Mouse (Mus musculus) MEL (cell line): ENCODE data around the gene Xlr3b. TPM values are rescaled to one million over a fixed set of nuclear protein-coding genes. Genes with fewer than 3 reads are reported as not detected.

Experiments
- DNase-seq: peaks from one replicate; pipeline ENCODE4 v3.0.0; 2011; ENCODE audit warnings: low read depth, low spot score
- H3K27ac ChIP-seq: 2 replicates; pipeline ENCODE4 v1.5.1; 2012; ENCODE audit warnings: low read depth, mild to moderate bottlenecking, control low read depth, low read length, moderate library complexity; ENCODE audit not compliant: control insufficient read depth
- H3K27me3 ChIP-seq, 2 experiments: fragments of 150-350 bp in 1 of 2; sonication (generic) in 1 of 2; 2 replicates each; pipeline ENCODE4 v1.6.1; 2012; ENCODE audit warnings: low read length in 2 of 2, mild to moderate bottlenecking in 2 of 2, improper control_type of control experiment in 1 of 2, moderate library complexity in 1 of 2; ENCODE audit not compliant: insufficient read depth in 2 of 2, control insufficient read depth in 1 of 2
- H3K36me3 ChIP-seq, 2 experiments: 2 replicates each; pipeline ENCODE4 v1.6.1; 2012 to 2014; ENCODE audit warnings: low read length in 2 of 2, improper control_type of control experiment in 1 of 2, inconsistent platforms in 1 of 2, mild to moderate bottlenecking in 1 of 2; ENCODE audit not compliant: insufficient read depth in 2 of 2, control insufficient read depth in 1 of 2
- H3K4me1 ChIP-seq, 2 experiments: fragments of 150-350 bp in 1 of 2; sonication (generic) in 1 of 2; 2 replicates each; pipeline ENCODE4 v1.6.1; 2012; ENCODE audit warnings: low read length in 2 of 2, improper control_type of control experiment in 1 of 2, mild to moderate bottlenecking in 1 of 2; ENCODE audit not compliant: insufficient read depth in 2 of 2, control insufficient read depth in 1 of 2
- H3K4me3 ChIP-seq, 2 experiments: fragments of 150-350 bp in 1 of 2; sonication (generic) in 1 of 2; 2 replicates each; pipeline ENCODE4 v1.5.1; 2012; ENCODE audit warnings: low read depth in 2 of 2, low read length in 2 of 2, mild to moderate bottlenecking in 2 of 2, moderate library complexity in 2 of 2, control low read depth in 1 of 2, improper control_type of control experiment in 1 of 2; ENCODE audit not compliant: control insufficient read depth in 1 of 2, insufficient read depth in 1 of 2
- H3K79me2 ChIP-seq: 2 replicates; pipeline ENCODE4 v1.6.1; 2012; ENCODE audit warnings: mild to moderate bottlenecking, low read length, moderate library complexity; ENCODE audit not compliant: control insufficient read depth, poor library complexity, insufficient read depth
- H3K9ac ChIP-seq: 2 replicates; pipeline ENCODE4 v1.6.1; 2012; ENCODE audit warnings: low read depth, mild to moderate bottlenecking, control low read depth, low read length, moderate library complexity; ENCODE audit not compliant: control insufficient read depth, poor library complexity, severe bottlenecking
- H3K9me3 ChIP-seq: fragments of 150-350 bp; sonication (generic); replicated peaks from 2 replicates; pipeline ENCODE4 v1.6.1; 2012; ENCODE audit warnings: mild to moderate bottlenecking, low read length, improper control_type of control experiment, moderate library complexity; ENCODE audit not compliant: insufficient read depth
- BHLHE40 ChIP-seq: IDR thresholded peaks from 2 replicates; pipeline ENCODE4 v1.6.1; 2012; ENCODE audit warnings: low read depth, mild to moderate bottlenecking, inconsistent platforms, low read length, improper control_type of control experiment, borderline replicate concordance
- CHD2 ChIP-seq: IDR thresholded peaks from 2 replicates; pipeline ENCODE4 v1.6.1; 2011; ENCODE audit warnings: low read length, improper control_type of control experiment
- E2F4 ChIP-seq: IDR thresholded peaks from 2 replicates; pipeline ENCODE4 v1.6.1; 2011; ENCODE audit warnings: low read depth, low read length, improper control_type of control experiment, borderline replicate concordance
- ELF1 ChIP-seq: IDR thresholded peaks from 2 replicates; pipeline ENCODE4 v1.6.1; 2014; ENCODE audit warnings: low read depth, mild to moderate bottlenecking, inconsistent platforms, low read length, improper control_type of control experiment, moderate library complexity
- EP300 ChIP-seq, 2 experiments: IDR thresholded peaks; 2 replicates each; pipeline ENCODE4 v1.6.1; 2011; ENCODE audit warnings: improper control_type of control experiment in 2 of 2, low read length in 2 of 2, low read depth in 1 of 2, mild to moderate bottlenecking in 1 of 2
- ETS1 ChIP-seq: IDR thresholded peaks from 2 replicates; pipeline ENCODE4 v1.6.1; 2012; ENCODE audit warnings: low read depth, mild to moderate bottlenecking, inconsistent platforms, low read length, improper control_type of control experiment, moderate library complexity
- GABPA ChIP-seq: IDR thresholded peaks from 2 replicates; pipeline ENCODE4 v1.6.1; 2012; ENCODE audit warnings: low read depth, mild to moderate bottlenecking, inconsistent platforms, low read length, improper control_type of control experiment, moderate library complexity
- GATA1 ChIP-seq: IDR thresholded peaks from 2 replicates; pipeline ENCODE4 v1.6.1; 2011; ENCODE audit warnings: low read depth, low read length, improper control_type of control experiment
- HCFC1 ChIP-seq: IDR thresholded peaks from 2 replicates; pipeline ENCODE4 v1.6.1; 2012; ENCODE audit warnings: low read depth, mild to moderate bottlenecking, inconsistent platforms, low read length, improper control_type of control experiment, moderate library complexity
- JUND ChIP-seq: IDR thresholded peaks from 2 replicates; pipeline ENCODE4 v1.6.1; 2011; ENCODE audit warnings: low read depth, mild to moderate bottlenecking, improper control_type of control experiment, low read length
- MAFK ChIP-seq: IDR thresholded peaks from 2 replicates; pipeline ENCODE4 v1.6.1; 2011; ENCODE audit warnings: low read depth, mild to moderate bottlenecking, low read length, improper control_type of control experiment, borderline replicate concordance
- MEF2A ChIP-seq: IDR thresholded peaks from 2 replicates; pipeline ENCODE4 v1.6.1; 2014; ENCODE audit warnings: low read depth, mild to moderate bottlenecking, inconsistent platforms, low read length, improper control_type of control experiment; ENCODE audit not compliant: poor library complexity, insufficient replicate concordance, severe bottlenecking; ENCODE audit errors: extremely low read depth
- MXI1 ChIP-seq: IDR thresholded peaks from 2 replicates; pipeline ENCODE4 v1.6.1; 2011; ENCODE audit warnings: mild to moderate bottlenecking, low read depth, low read length, improper control_type of control experiment
- MYC ChIP-seq: IDR thresholded peaks from 2 replicates; pipeline ENCODE4 v1.6.1; 2011; ENCODE audit warnings: low read depth, mild to moderate bottlenecking, low read length, improper control_type of control experiment, moderate library complexity
- NELFE ChIP-seq: IDR thresholded peaks from 2 replicates; pipeline ENCODE4 v1.6.1; 2011; ENCODE audit warnings: low read depth, low read length, improper control_type of control experiment
- POLR2A ChIP-seq, 2 experiments: IDR thresholded peaks; 2 replicates each; pipeline ENCODE4 v1.6.1; 2011 to 2012; ENCODE audit warnings: low read length in 2 of 2, mild to moderate bottlenecking in 2 of 2, control low read depth in 1 of 2, improper control_type of control experiment in 1 of 2, low read depth in 1 of 2, moderate library complexity in 1 of 2; ENCODE audit not compliant: control insufficient read depth in 1 of 2, insufficient read depth in 1 of 2, poor library complexity in 1 of 2
- POLR2AphosphoS2 ChIP-seq: IDR thresholded peaks from 2 replicates; pipeline ENCODE4 v1.6.1; 2011; ENCODE audit warnings: low read length, improper control_type of control experiment
- SIN3A ChIP-seq: IDR thresholded peaks from 2 replicates; pipeline ENCODE4 v1.6.1; 2012; ENCODE audit warnings: low read length, improper control_type of control experiment, inconsistent platforms
- TBP ChIP-seq: IDR thresholded peaks from 2 replicates; pipeline ENCODE4 v1.8.0; 2011; ENCODE audit warnings: low read depth, low read length, improper control_type of control experiment
- TCF12 ChIP-seq: IDR thresholded peaks from 2 replicates; pipeline ENCODE4 v1.6.1; 2014; ENCODE audit warnings: low read depth, mild to moderate bottlenecking, inconsistent platforms, low read length, improper control_type of control experiment, moderate library complexity
- USF2 ChIP-seq, 2 experiments: IDR thresholded peaks; 2 replicates each; pipeline ENCODE4 v1.6.1; 2011 to 2012; ENCODE audit warnings: improper control_type of control experiment in 2 of 2, low read length in 2 of 2, borderline replicate concordance in 1 of 2, inconsistent platforms in 1 of 2, low read depth in 1 of 2, mild to moderate bottlenecking in 1 of 2; ENCODE audit not compliant: insufficient read depth in 1 of 2
- ZKSCAN1 ChIP-seq: IDR thresholded peaks from 2 replicates; pipeline ENCODE4 v1.6.1; 2012; ENCODE audit warnings: low read depth, mild to moderate bottlenecking, inconsistent platforms, low read length, improper control_type of control experiment, moderate library complexity
- ZMIZ1 ChIP-seq: IDR thresholded peaks from 2 replicates; pipeline ENCODE4 v1.6.1; 2012; ENCODE audit warnings: low read depth, mild to moderate bottlenecking, inconsistent platforms, low read length, improper control_type of control experiment, moderate library complexity
- polyA plus RNA-seq, 2 experiments: library from polyadenylated mRNA; stranded (reverse) in 1 of 2; unstranded in 1 of 2; fragments of >175 nt in 1 of 2; fragments of >200 nt in 1 of 2; gene quantifications; 2 replicates each; pipeline versions ENCODE4 v1.2.1 to v1.2.4; 2012; ENCODE audit warnings: low replicate concordance in 2 of 2, low read depth in 1 of 2; ENCODE audit not compliant: insufficient read length in 2 of 2, insufficient read depth in 1 of 2, missing spikeins in 1 of 2
- total RNA-seq: library from RNA; depleted of rRNA; stranded (reverse); fragments of 300-350 nt; gene quantifications from 2 replicates; pipeline ENCODE4 v1.2.3, GENCODE M21; 2012

The Xlr3b gene
- total and polyA plus RNA-seq, 3 experiments: 16.5 to 23.8 TPM; not detected in 1

GRCm38 (mm10) chrX:73225365-73225764, 33.4 kb downstream of the Xlr3b start:
- Histone ChIP-seq H3K27ac (no peak overlapping the region), H3K9ac (no peak overlapping the region), H3K36me3 (peaks cover 0 to 8% of the 10 kb centered on the region in 2 experiments; a peak in 2 of 4 replicates), H3K27me3 (no peaks in the 10 kb centered on the region), H3K79me2 (peaks cover 2% of the 10 kb centered on the region; the same call in 1 of the 2 replicates), H3K4me1 (peaks cover 3% of the 10 kb centered on the region in 2 experiments; a peak in 2 of 4 replicates), H3K4me3 (no peak overlapping the region), H3K9me3 (no peaks in the 10 kb centered on the region)
- TF ChIP-seq TBP (peak; percentile 66), ZMIZ1 (no peak)
- DNase-seq: no peak

- Histone ChIP-seq H3K9me3 (no peaks in the 10 kb centered on the region), H3K79me2 (peaks cover 2% of the 10 kb centered on the region; the same call in 1 of the 2 replicates), H3K36me3 (peaks cover 0 to 11% of the 10 kb centered on the region in 2 experiments; a peak in 2 of 4 replicates)
- TF ChIP-seq SIN3A (peak; percentile 4; the same call in 1 of the 2 replicates), EP300 (IDR thresholded peaks at IDR 0.05; ENCODE audit: low read depth in 1 of 2, low read length in 2 of 2) (no peak), GABPA (no peak), POLR2A (IDR thresholded peaks at IDR 0.05; ENCODE audit: control insufficient read depth in 1 of 2, insufficient read depth in 1 of 2, low read depth in 1 of 2, low read length in 2 of 2, poor library complexity in 1 of 2) (peak; percentile 40 to 68; a peak in 2 of 4 replicates), MAFK (no peak), TCF12 (no peak), MEF2A (no peak), POLR2AphosphoS2 (no peak), MXI1 (peak; percentile 17; the same call in 1 of the 2 replicates), HCFC1 (peak; percentile 60), ELF1 (peak; percentile 69), E2F4 (no peak), NELFE (peak; percentile 49), USF2 (IDR thresholded peaks at IDR 0.05; ENCODE audit: borderline replicate concordance in 1 of 2, insufficient read depth in 1 of 2, low read depth in 1 of 2, low read length in 2 of 2) (no peak), BHLHE40 (no peak), JUND (no peak), ZKSCAN1 (no peak), GATA1 (no peak), MYC (no peak), ETS1 (peak; percentile 22; the same call in 1 of the 2 replicates), CHD2 (no peak), TBP (peak; percentile 69)
- TF ChIP-seq, all 39 proteins: peak for 8
- peak within 1 kb of the TSS; percentile 59 to 75 for H3K4me3 ChIP-seq
- peaks cover 3% of the 10 kb centered on the region in 2 experiments; a peak in 2 of 4 replicates for H3K4me1 ChIP-seq
- peak within 1 kb of the TSS; percentile 76 for H3K9ac ChIP-seq
- H3K27me3 ChIP-seq: no peaks in the 10 kb centered on the region
- DNase-seq: peak; percentile 90
- peak within 1 kb of the TSS; percentile 94 for H3K27ac ChIP-seq
Measured at GRCm38 (mm10) chrX:73227914-73228605, 36.1 kb downstream of the Xlr3b start, which contains the start of gene F8a. Gene F8a (plus strand): TSS chrX:73228291.
